Comparison of ENCODE assay signal across 8 mouse cellular contexts in genomic region chr12:86803651-86804307, GRCm38 (mm10).
DNase-seq lines count a peak whose midpoint lies in the region; ATAC-seq and TF ChIP-seq lines count a peak whose summit lies in the region.

No protein-coding gene starts in this region.

- peaks cover 53% of the 10 kb centered on the region for H3K4me1 ChIP-seq in spleen, adult 2 months (ENCODE audit: control insufficient read depth, insufficient read depth, insufficient read length)
- H3K4me1 ChIP-seq in intestine, postnatal 0 days (replicated peaks; ENCODE audit: control insufficient read depth, insufficient read depth, low read length): 0 out of 2 replicates have a peak, but pooled peaks cover 10% of the 10 kb centered on the region
- H3K4me1 ChIP-seq in stomach, embryonic 15.5 days: peaks cover 76% of the 10 kb centered on the region

- no peaks in the 10 kb centered on the region for H3K36me3 ChIP-seq in spleen, adult 2 months (ENCODE audit: control insufficient read depth, insufficient read depth, low read length)
- H3K36me3 ChIP-seq in intestine, postnatal 0 days (ENCODE audit: control insufficient read depth, insufficient read depth): no peaks in the 10 kb centered on the region
- no peaks in the 10 kb centered on the region for H3K36me3 ChIP-seq in stomach, embryonic 15.5 days

- 26% methylated on average over 6 of the region's 6 CpGs for WGBS in spleen, adult 2 months
- WGBS in intestine, postnatal 0 days: 45% methylated on average over 6 of the region's 6 CpGs
- WGBS in stomach, embryonic 15.5 days: 37% methylated on average over 6 of the region's 6 CpGs

- no peaks in the 10 kb centered on the region for H3K9me3 ChIP-seq in intestine, postnatal 0 days (ENCODE audit: control insufficient read depth)
- no peaks in the 10 kb centered on the region for H3K9me3 ChIP-seq in stomach, embryonic 15.5 days

- H3K27ac ChIP-seq in spleen, adult 2 months (ENCODE audit: insufficient read depth, low read length): peak overlapping the region; percentile 21
- no peak overlapping the region for H3K27ac ChIP-seq in intestine, postnatal 0 days (ENCODE audit: low read depth, low read length)
- peak overlapping the region; percentile 74 for H3K27ac ChIP-seq in stomach, embryonic 15.5 days

- no peaks in the 10 kb centered on the region for H3K27me3 ChIP-seq in spleen, adult 2 months (ENCODE audit: control insufficient read depth, insufficient read depth, low read length)
- peaks cover 3% of the 10 kb centered on the region; the same call in 1 of the 2 replicates for H3K27me3 ChIP-seq in intestine, postnatal 0 days (replicated peaks; ENCODE audit: control insufficient read depth, insufficient read depth, low read length)
- H3K27me3 ChIP-seq in stomach, embryonic 15.5 days (replicated peaks): no peaks in the 10 kb centered on the region

- DNase-seq in adrenal gland, adult (ENCODE audit: inconsistent age in 2 of 2, low spot score in 1 of 2): peak; percentile 46 to 71
- no peak for DNase-seq in adrenal gland, adult 2 months
- no peak for DNase-seq in spleen, adult 2 months (ENCODE audit: low read depth in 1 of 2, low spot score in 2 of 2)
- DNase-seq in spleen, postnatal 36 days (ENCODE audit: low spot score in 2 of 2): no peak
- no peak for DNase-seq in layer of hippocampus, adult 11-12 months (ENCODE audit: low spot score)
- DNase-seq in urinary bladder, postnatal 10 days (ENCODE audit: low spot score): no peak

- no peak for ATAC-seq in intestine, postnatal 0 days
- no peak for ATAC-seq in stomach, embryonic 15.5 days (ENCODE audit: insufficient read depth, low FRiP score, low read depth)

- peak; percentile 21; the same call in 1 of the 2 replicates for TF ChIP-seq CTCF in spleen, adult 2 months (IDR thresholded peaks at IDR 0.05; ENCODE audit: extremely low read depth, insufficient read depth, insufficient read length, insufficient replicate concordance)
- peak; percentile 50 for TF ChIP-seq CTCF in intestine, postnatal 0 days (IDR thresholded peaks at IDR 0.05; ENCODE audit: low read depth)

- no peak overlapping the region for H3K4me3 ChIP-seq in spleen, adult 2 months (ENCODE audit: extremely low read depth, insufficient read depth, insufficient read length)
- no peak overlapping the region for H3K4me3 ChIP-seq in intestine, postnatal 0 days (ENCODE audit: low read depth, low read length)
- H3K4me3 ChIP-seq in stomach, embryonic 15.5 days (replicated peaks): no peak overlapping the region

- H3K4me2 ChIP-seq in intestine, postnatal 0 days (replicated peaks; ENCODE audit: low read depth): no peak overlapping the region
- no peak overlapping the region for H3K4me2 ChIP-seq in stomach, embryonic 15.5 days

- H3K9ac ChIP-seq in intestine, postnatal 0 days (ENCODE audit: low read depth, low read length): no peak overlapping the region
- no peak overlapping the region for H3K9ac ChIP-seq in stomach, embryonic 15.5 days

- TF ChIP-seq POLR2A in spleen, adult 2 months (IDR thresholded peaks at IDR 0.05; ENCODE audit: low read depth, low read length): no peak

Comparison
In these comparisons a context has a peak if more than half of its experiments do, and no peak if none do; other contexts are left out.
1. DNase-seq: peak in adrenal gland, adult (2 of 2); none in adrenal gland, adult 2 months (single experiment), spleen, adult 2 months (0 of 2), spleen, postnatal 36 days (0 of 2), layer of hippocampus, adult 11-12 months (single experiment) and urinary bladder, postnatal 10 days (single experiment).